Mouse (Mus musculus): ENCODE data around the gene Btg2. TPM values are rescaled to one million over a fixed set of nuclear protein-coding genes. Genes with fewer than 3 reads are reported as not detected.

Btg2 gene
- polyA plus RNA-seq, 1 experiment from 2014 or later = 28.6 TPM

DNA sequence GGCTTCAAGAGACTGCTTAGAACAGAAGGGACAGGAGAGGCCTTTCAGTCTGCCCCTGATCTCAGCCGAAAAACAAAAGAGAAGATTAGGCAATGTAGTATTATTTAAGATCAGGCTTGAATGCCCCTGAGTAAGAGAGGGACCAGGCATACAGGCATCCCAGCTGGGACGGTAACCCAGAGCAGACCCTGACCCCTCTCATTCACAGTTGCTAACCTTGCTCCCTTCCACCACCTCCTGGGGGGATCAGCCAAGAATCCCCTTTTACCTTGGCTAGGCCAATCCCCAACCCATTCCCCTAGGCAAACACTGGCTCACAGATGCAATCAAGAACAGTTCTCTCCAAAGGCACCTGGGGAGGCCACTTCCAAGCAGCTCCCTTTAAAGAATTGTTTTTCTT, 2.1 kb downstream of the Btg2 start:
- peak overlapping the region; percentile 7; the same call in 1 of the 2 replicates for H3K9ac ChIP-seq (ENCODE audit: low read depth, low read length)
- WGBS = 69% methylated on average over 2 of the region's 2 CpGs
- ATAC-seq (ENCODE audit: low FRiP score, low TSS enrichment) = no peak
- H3K27ac ChIP-seq (ENCODE audit: low read depth, low read length) = no peak overlapping the region
- no peaks in the 10 kb centered on the region for H3K9me3 ChIP-seq (ENCODE audit: control insufficient read depth, low read length)
- no peaks in the 10 kb centered on the region for H3K27me3 ChIP-seq (ENCODE audit: control insufficient read depth, insufficient read depth, low read length)
- peaks cover 9% of the 10 kb centered on the region; the same call in 1 of the 2 replicates for H3K36me3 ChIP-seq (ENCODE audit: control insufficient read depth, insufficient read depth, low read length)
- H3K4me3 ChIP-seq (ENCODE audit: low read length) = peak overlapping the region; percentile 12; the same call in 1 of the 2 replicates
- H3K4me2 ChIP-seq (replicated peaks; ENCODE audit: low read depth, low read length) = peak overlapping the region; percentile 29
- peaks cover 52% of the 10 kb centered on the region for H3K4me1 ChIP-seq (ENCODE audit: control insufficient read depth, insufficient read depth, low read length)

DNA sequence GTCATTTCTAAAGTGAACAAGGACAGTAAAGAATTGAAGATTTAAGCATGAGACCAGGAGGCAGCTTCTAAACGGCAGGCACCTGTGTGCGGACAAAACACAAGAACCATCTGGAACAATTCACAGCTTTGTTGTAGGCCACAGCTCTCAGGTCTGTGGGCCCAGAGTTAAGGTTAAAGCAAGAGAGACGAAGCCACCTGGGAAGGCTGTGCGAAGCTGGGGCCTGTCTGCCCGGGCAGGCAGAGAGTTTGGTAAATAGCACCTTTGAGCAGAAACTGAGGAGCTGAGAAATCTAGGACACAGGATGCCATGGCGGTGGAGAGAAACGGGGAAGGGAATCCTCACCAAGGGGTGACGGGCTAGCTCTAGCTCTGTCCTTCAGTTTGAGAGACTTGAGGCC, 3.4 kb downstream of the Btg2 start:
- Histone ChIP-seq H3K9me3 (ENCODE audit: control insufficient read depth, low read length) (no peaks in the 10 kb centered on the region), H3K4me1 (ENCODE audit: control insufficient read depth, insufficient read depth, low read length) (peaks cover 64% of the 10 kb centered on the region), H3K9ac (ENCODE audit: low read depth, low read length) (no peak overlapping the region), H3K4me2 (replicated peaks; ENCODE audit: low read depth, low read length) (no peak overlapping the region), H3K27me3 (ENCODE audit: control insufficient read depth, insufficient read depth, low read length) (no peaks in the 10 kb centered on the region), H3K4me3 (ENCODE audit: low read length) (no peak overlapping the region), H3K36me3 (ENCODE audit: control insufficient read depth, insufficient read depth, low read length) (peaks cover 9% of the 10 kb centered on the region; the same call in 1 of the 2 replicates), H3K27ac (ENCODE audit: low read depth, low read length) (no peak overlapping the region)
- ATAC-seq (ENCODE audit: low FRiP score, low TSS enrichment) = no peak
- WGBS = 88% methylated on average over 8 of the region's 8 CpGs

DNA sequence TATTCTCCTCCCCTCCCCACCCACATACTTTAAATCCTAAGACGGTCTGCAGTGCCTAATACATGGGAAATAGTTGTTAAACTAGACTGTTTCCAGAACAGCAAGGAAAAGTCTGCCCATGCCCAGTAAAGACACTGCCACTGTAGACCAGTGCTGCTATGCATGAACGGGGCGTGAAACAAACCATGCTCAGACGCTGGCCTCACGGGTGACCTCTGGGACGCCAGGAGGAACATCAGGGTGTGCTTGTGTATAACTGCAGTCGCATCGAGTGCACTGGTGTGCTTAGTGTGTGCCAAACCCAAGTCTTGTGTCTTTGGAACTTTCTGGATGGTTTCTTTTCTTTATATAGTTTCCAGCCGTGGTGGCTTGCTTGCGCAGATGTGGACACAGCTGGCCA, 4.3 kb downstream of the Btg2 start:
- peaks cover 56% of the 10 kb centered on the region for H3K4me1 ChIP-seq (ENCODE audit: control insufficient read depth, insufficient read depth, low read length)
- no peak overlapping the region for H3K4me3 ChIP-seq (ENCODE audit: low read length)
- no peaks in the 10 kb centered on the region for H3K9me3 ChIP-seq (ENCODE audit: control insufficient read depth, low read length)
- H3K27me3 ChIP-seq (ENCODE audit: control insufficient read depth, insufficient read depth, low read length) = no peaks in the 10 kb centered on the region
- no peak for ATAC-seq (ENCODE audit: low FRiP score, low TSS enrichment)
- no peak overlapping the region for H3K9ac ChIP-seq (ENCODE audit: low read depth, low read length)
- WGBS = 70% methylated on average over 10 of the region's 10 CpGs
- H3K4me2 ChIP-seq (replicated peaks; ENCODE audit: low read depth, low read length) = no peak overlapping the region
- peaks cover 9% of the 10 kb centered on the region; the same call in 1 of the 2 replicates for H3K36me3 ChIP-seq (ENCODE audit: control insufficient read depth, insufficient read depth, low read length)
- no peak overlapping the region for H3K27ac ChIP-seq (ENCODE audit: low read depth, low read length)

DNA sequence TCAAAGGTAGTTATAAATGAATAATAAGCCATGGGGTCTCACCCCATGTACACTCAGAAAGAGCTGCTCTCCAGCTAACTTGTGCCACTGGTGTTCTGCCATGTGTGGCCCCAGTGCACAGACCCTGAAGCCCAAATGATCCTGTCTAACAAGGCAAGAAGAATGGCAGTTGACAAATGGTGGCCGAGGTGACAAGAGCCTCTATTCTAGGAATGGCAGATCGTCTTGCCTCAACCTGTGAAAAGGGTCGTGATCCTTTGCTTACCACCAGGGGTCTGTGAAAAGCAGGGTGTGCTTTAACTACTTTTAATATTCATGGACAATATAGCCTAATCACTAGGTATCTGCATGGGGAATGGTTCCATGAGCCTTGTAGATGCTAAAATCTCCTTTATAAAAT, 4.7 kb downstream of the Btg2 start:
- no peak overlapping the region for H3K4me2 ChIP-seq (replicated peaks; ENCODE audit: low read depth, low read length)
- 32% methylated on average over 3 of the region's 3 CpGs for WGBS
- H3K4me3 ChIP-seq (ENCODE audit: low read length) = no peak overlapping the region
- H3K9me3 ChIP-seq (ENCODE audit: control insufficient read depth, low read length) = no peaks in the 10 kb centered on the region
- no peak overlapping the region for H3K9ac ChIP-seq (ENCODE audit: low read depth, low read length)
- ATAC-seq (ENCODE audit: low FRiP score, low TSS enrichment) = no peak
- H3K36me3 ChIP-seq (ENCODE audit: control insufficient read depth, insufficient read depth, low read length) = peaks cover 9% of the 10 kb centered on the region; the same call in 1 of the 2 replicates
- no peak overlapping the region for H3K27ac ChIP-seq (ENCODE audit: low read depth, low read length)
- no peaks in the 10 kb centered on the region for H3K27me3 ChIP-seq (ENCODE audit: control insufficient read depth, insufficient read depth, low read length)
- H3K4me1 ChIP-seq (ENCODE audit: control insufficient read depth, insufficient read depth, low read length) = peaks cover 56% of the 10 kb centered on the region

DNA sequence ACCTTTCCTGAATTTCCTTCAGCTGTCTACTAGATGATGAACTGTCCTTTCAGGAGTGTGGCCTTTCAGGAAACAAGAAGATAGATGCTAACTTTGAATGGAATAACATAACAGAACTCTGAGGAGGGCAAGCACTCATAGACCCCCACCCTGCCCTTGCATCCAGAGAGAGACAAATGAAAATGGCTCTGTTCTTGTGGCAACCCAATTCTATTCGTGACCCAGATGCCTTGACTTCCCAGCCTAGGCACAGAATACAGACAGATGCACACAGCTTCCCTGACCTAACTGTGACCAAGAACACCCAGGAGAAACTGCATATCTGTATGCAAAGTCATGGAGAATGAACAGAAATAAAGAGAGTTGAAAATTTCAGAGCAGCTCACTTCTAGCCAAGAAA, 5.3 kb downstream of the Btg2 start:
- Histone ChIP-seq H3K4me3 (ENCODE audit: low read length) (no peak overlapping the region), H3K27ac (ENCODE audit: low read depth, low read length) (no peak overlapping the region), H3K27me3 (ENCODE audit: control insufficient read depth, insufficient read depth, low read length) (no peaks in the 10 kb centered on the region), H3K9me3 (ENCODE audit: control insufficient read depth, low read length) (no peaks in the 10 kb centered on the region), H3K9ac (ENCODE audit: low read depth, low read length) (no peak overlapping the region; the same call in 1 of the 2 replicates), H3K36me3 (ENCODE audit: control insufficient read depth, insufficient read depth, low read length) (peaks cover 9% of the 10 kb centered on the region; the same call in 1 of the 2 replicates), H3K4me2 (replicated peaks; ENCODE audit: low read depth, low read length) (no peak overlapping the region), H3K4me1 (ENCODE audit: control insufficient read depth, insufficient read depth, low read length) (peaks cover 56% of the 10 kb centered on the region)
- WGBS = 63% methylated on average over 1 of the region's 1 CpGs
- no peak for ATAC-seq (ENCODE audit: low FRiP score, low TSS enrichment)

DNA sequence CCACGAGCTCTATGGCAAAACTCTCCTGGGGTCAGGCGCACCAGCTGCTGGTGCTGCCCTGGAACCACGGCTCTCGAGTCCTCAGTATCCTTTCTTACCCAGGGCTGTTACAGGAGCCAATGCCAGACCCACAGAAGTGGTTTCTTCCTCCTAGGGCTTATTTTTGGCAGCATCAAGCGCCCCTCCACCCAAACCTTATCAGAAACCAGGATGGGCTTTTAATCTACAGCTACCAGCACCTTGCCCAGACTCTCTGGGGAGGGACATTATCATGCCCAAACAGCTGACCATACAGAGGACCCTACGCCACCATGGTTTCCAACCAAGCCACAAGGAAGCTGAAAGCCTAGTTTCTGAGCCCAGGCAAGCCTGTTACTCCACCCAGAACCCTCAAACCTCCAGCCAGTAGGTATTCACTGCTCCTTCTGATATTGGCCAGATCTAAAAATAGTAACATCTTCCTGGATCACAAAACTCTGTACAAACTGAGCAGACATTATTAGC, 5.8 kb downstream of the Btg2 start:
- ATAC-seq (ENCODE audit: low FRiP score, low TSS enrichment) = no peak
- H3K4me1 ChIP-seq (ENCODE audit: control insufficient read depth, insufficient read depth, low read length) = peaks cover 54% of the 10 kb centered on the region
- 0 out of 2 replicates have a peak overlapping the region, but pooled peaks have one; percentile 11 for H3K27ac ChIP-seq (ENCODE audit: low read depth, low read length)

DNA sequence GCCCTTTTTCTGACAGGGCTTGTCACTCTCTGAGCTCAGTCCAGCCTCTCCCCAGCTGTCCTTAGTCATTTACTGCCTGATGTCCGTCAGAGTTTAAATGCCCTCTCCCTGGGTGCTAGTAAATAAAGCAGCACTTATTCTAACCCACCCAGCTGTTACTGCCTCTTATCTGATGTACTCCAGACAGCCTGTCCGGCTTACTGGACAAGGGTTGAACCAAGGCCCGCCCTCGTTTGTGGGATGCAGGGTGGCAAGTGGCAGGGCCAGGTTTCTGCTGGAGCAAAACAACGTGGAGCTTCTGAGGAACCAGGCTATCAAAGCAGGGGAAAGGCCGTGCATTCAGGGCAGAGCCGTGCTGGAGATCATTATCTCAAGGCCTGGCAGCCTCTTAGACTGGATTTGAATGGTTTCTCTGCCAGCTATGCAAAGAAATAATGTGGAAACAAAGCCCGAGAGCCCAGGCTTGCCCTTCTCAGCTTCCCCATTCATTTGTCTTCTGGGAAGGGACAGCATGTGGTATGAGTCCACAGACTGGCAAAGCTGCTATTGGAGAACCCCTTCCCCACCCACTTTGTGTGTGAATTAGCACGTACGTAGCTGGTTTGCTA, 7.4 kb downstream of the Btg2 start:
- H3K9ac ChIP-seq (ENCODE audit: low read depth, low read length) = no peak overlapping the region

More for the DNA sequence above, 5.8 kb downstream of the Btg2 start:
- Histone ChIP-seq H3K4me2 (replicated peaks; ENCODE audit: low read depth, low read length) (no peak overlapping the region), H3K9ac (ENCODE audit: low read depth, low read length) (no peak overlapping the region), H3K9me3 (ENCODE audit: control insufficient read depth, low read length) (no peaks in the 10 kb centered on the region), H3K4me3 (ENCODE audit: low read length) (no peak overlapping the region), H3K27me3 (ENCODE audit: control insufficient read depth, insufficient read depth, low read length) (no peaks in the 10 kb centered on the region), H3K36me3 (ENCODE audit: control insufficient read depth, insufficient read depth, low read length) (peaks cover 9% of the 10 kb centered on the region; the same call in 1 of the 2 replicates)
- 82% methylated on average over 6 of the region's 6 CpGs for WGBS

DNA sequence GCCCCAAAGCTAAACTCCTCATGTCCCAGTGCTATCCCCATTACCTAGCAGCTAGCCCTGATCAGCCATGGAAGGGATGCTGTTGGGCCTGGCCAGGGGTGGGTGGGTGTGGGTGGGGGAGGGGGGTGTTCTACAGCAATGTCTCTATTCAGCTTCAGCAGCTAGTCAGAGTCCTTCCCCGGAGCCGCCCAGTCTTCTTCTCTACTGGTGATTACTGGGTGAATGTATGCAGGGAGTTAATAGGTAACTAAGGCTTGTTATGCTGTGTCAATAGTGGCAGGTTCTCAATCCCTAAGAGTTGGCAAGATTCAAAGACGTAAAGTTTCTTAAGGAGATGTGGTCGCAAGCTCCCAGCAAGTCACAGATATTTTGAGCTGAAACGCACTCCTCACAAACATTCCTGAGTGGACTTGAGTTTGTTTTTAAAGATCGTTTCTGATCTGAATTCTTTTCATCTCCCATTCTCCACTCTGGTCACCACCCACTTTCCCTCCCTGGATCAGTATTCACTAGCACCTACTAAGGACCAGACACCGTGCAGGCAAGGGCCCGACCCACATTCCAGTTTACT, 8.7 kb downstream of the Btg2 start:
- ATAC-seq (ENCODE audit: low FRiP score, low TSS enrichment) = no peak
- H3K9me3 ChIP-seq (ENCODE audit: control insufficient read depth, low read length) = no peaks in the 10 kb centered on the region
- H3K4me2 ChIP-seq (replicated peaks; ENCODE audit: low read depth, low read length) = no peak overlapping the region
- H3K36me3 ChIP-seq (ENCODE audit: control insufficient read depth, insufficient read depth, low read length) = no peaks in the 10 kb centered on the region
- H3K4me1 ChIP-seq (ENCODE audit: control insufficient read depth, insufficient read depth, low read length) = peaks cover 56% of the 10 kb centered on the region
- H3K9ac ChIP-seq (ENCODE audit: low read depth, low read length) = no peak overlapping the region
- peak overlapping the region; percentile 14; the same call in 1 of the 2 replicates for H3K27ac ChIP-seq (ENCODE audit: low read depth, low read length)
- H3K4me3 ChIP-seq (ENCODE audit: low read length) = no peak overlapping the region
- H3K27me3 ChIP-seq (ENCODE audit: control insufficient read depth, insufficient read depth, low read length) = no peaks in the 10 kb centered on the region
- WGBS = 57% methylated on average over 8 of the region's 8 CpGs

More for the DNA sequence above, 7.4 kb downstream of the Btg2 start:
- no peaks in the 10 kb centered on the region for H3K9me3 ChIP-seq (ENCODE audit: control insufficient read depth, low read length)
- peak overlapping the region; percentile 65 for H3K27ac ChIP-seq (ENCODE audit: low read depth, low read length)
- no peaks in the 10 kb centered on the region for H3K27me3 ChIP-seq (ENCODE audit: control insufficient read depth, insufficient read depth, low read length)
- H3K4me2 ChIP-seq (replicated peaks; ENCODE audit: low read depth, low read length) = no peak overlapping the region
- 34% methylated on average over 10 of the region's 10 CpGs for WGBS
- peaks cover 4% of the 10 kb centered on the region; the same call in 1 of the 2 replicates for H3K36me3 ChIP-seq (ENCODE audit: control insufficient read depth, insufficient read depth, low read length)
- H3K4me1 ChIP-seq (ENCODE audit: control insufficient read depth, insufficient read depth, low read length) = peaks cover 51% of the 10 kb centered on the region
- no peak for ATAC-seq (ENCODE audit: low FRiP score, low TSS enrichment)
- H3K4me3 ChIP-seq (ENCODE audit: low read length) = no peak overlapping the region

DNA sequence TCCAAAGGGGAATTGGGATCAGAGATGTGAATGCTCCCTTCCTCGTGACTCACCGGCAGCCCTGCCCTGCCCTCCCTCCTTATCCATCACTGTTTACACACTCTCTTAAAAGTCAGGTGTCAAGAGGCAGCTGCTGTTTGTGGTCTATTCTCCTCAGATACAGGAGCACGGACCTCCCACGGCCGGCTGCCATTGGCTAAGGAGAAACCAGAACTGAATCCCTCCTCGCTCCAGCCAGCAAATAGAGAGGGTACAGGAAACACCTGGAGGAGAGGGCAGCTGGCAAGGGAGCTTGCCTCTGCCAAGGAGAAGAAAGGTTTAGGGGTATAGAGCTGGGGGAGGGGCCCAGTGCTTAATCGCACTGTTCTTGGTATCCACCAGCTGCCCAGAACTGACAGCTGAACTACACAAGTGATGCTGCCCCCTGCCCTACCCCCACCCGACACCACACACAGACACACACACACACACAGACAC, 11.7 kb downstream of the Btg2 start:
- H3K36me3 ChIP-seq (ENCODE audit: control insufficient read depth, insufficient read depth, low read length) = no peaks in the 10 kb centered on the region
- no peaks in the 10 kb centered on the region for H3K9me3 ChIP-seq (ENCODE audit: control insufficient read depth, low read length)
- peak; percentile 29 for ATAC-seq (ENCODE audit: low FRiP score, low TSS enrichment)
- H3K9ac ChIP-seq (ENCODE audit: low read depth, low read length) = no peak overlapping the region
- 5% methylated on average over 8 of the region's 8 CpGs for WGBS
- no peak overlapping the region for H3K4me3 ChIP-seq (ENCODE audit: low read length)
- no peaks in the 10 kb centered on the region for H3K27me3 ChIP-seq (ENCODE audit: control insufficient read depth, insufficient read depth, low read length)
- H3K4me2 ChIP-seq (replicated peaks; ENCODE audit: low read depth, low read length) = no peak overlapping the region
- peak overlapping the region; percentile 17; the same call in 1 of the 2 replicates for H3K27ac ChIP-seq (ENCODE audit: low read depth, low read length)
- peaks cover 69% of the 10 kb centered on the region for H3K4me1 ChIP-seq (ENCODE audit: control insufficient read depth, insufficient read depth, low read length)

Measured in kidney, embryonic 14.5 days (tissue).